Mouse (Mus musculus) embryonic facial prominence, embryonic 14.5 days (tissue): ENCODE measurements at regions not wholly inside any gene's neighbourhood (a gene's known extent, or its start where the extent isn't known, plus 50 kb on each side); places are given as distances from the start of the nearest gene placed in this dataset.

Experiments
- ATAC-seq: fragments of 200-750 bp; cut with Nextera tagmentation; 2 replicates; pipeline ENCODE4 v1.8.0; 2017; ENCODE audit warnings: low read depth, moderate number of reproducible peaks, moderate TSS enrichment
- DNase-seq: peaks from one replicate; pipeline ENCODE4 v3.0.0-alpha.2; 2015; ENCODE audit warnings: low spot score
- H3K27ac ChIP-seq: fragments of 300-500 bp; sonication (generic); replicated peaks from 2 replicates; pipeline ENCODE4 v1.5.1; 2014; ENCODE audit warnings: low read depth, mild to moderate bottlenecking, low read length, moderate library complexity
- H3K27me3 ChIP-seq: fragments of 300-500 bp; sonication (generic); replicated peaks from 2 replicates; pipeline ENCODE4 v1.6.1; 2014; ENCODE audit warnings: low read length; ENCODE audit not compliant: control insufficient read depth, insufficient read depth
- H3K36me3 ChIP-seq: fragments of 300-500 bp; sonication (generic); 2 replicates; pipeline ENCODE4 v1.6.1; 2014; ENCODE audit warnings: low read length, mixed read lengths; ENCODE audit not compliant: control insufficient read depth, insufficient read depth
- H3K4me1 ChIP-seq: fragments of 300-500 bp; sonication (generic); 2 replicates; pipeline ENCODE4 v1.6.1; 2014; ENCODE audit warnings: antibody characterized with exemption, low read length; ENCODE audit not compliant: control insufficient read depth, insufficient read depth
- H3K4me2 ChIP-seq: fragments of 300-500 bp; sonication (generic); 2 replicates; pipeline ENCODE4 v1.6.1; 2014; ENCODE audit warnings: low read depth, mild to moderate bottlenecking, low read length, moderate library complexity, mixed read lengths
- H3K4me3 ChIP-seq: fragments of 300-500 bp; sonication (generic); 2 replicates; pipeline ENCODE4 v1.5.1; 2014; ENCODE audit warnings: low read depth, mild to moderate bottlenecking, low read length
- H3K9ac ChIP-seq: fragments of 300-500 bp; sonication (generic); 2 replicates; pipeline ENCODE4 v1.6.1; 2014; ENCODE audit warnings: low read depth, mild to moderate bottlenecking, low read length, moderate library complexity, mixed read lengths
- H3K9me3 ChIP-seq: fragments of 300-500 bp; sonication (generic); 2 replicates; pipeline ENCODE4 v1.6.1; 2016; ENCODE audit warnings: low read length; ENCODE audit not compliant: control insufficient read depth
- WGBS: fragments of 180-500 bp; shearing (Covaris S2); extraction: QIAGEN DNeasy Blood & Tissue Kit; methylation state at CpG from one replicate; pipeline ENCODE4 v1.1.7; 2014; 5-methylcytosine and 5-hydroxymethylcytosine counted together

DNA sequence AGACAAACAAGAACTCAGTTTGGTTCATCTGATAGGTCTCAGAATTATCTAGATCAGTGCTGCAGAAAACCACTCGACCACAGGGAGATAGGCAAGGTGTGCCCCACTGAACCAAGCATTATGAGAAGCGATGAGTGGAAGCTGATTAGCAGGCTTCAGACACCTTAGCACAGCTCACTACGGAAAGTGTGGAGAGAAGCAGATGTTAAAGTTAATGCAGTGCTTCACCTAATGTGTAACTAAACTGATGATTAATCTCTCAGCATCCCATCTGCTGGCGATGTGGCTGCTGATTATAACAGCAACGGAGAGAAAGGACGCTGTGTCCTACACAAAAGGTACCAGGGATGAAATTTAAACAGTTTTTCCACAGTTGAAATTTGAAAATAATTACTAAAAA, 1517.8 kb upstream of the Pcdh20 start:
- Histone ChIP-seq H3K4me3 (no peak overlapping the region), H3K36me3 (no peaks in the 10 kb centered on the region), H3K27ac (no peak overlapping the region), H3K9ac (no peak overlapping the region), H3K27me3 (no peaks in the 10 kb centered on the region), H3K4me1 (no peaks in the 10 kb centered on the region), H3K9me3 (no peaks in the 10 kb centered on the region), H3K4me2 (no peak overlapping the region)
- WGBS: 76% methylated on average over 6 of the region's 6 CpGs
- peak; percentile 2 for DNase-seq
- ATAC-seq: no peak

DNA sequence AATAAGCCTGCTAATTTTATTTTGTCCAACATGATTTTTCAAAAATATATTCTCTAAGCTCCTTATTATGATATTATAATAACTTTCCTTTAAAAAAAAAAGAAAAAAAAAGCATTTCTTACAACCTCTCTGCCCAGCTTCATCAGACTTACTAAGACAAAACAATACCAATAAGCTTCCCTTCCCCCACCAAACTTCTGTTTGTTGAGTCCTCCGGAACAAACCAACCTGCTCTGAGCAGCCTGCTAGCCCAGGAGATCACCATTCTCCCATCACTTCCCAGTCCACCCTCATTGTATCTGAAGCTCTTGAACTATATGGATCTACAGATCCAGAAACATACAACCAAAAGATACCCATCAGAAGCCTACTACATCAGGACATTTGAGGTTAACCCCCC, 1514.9 kb upstream of the Pcdh20 start:
- no peak for ATAC-seq

DNA sequence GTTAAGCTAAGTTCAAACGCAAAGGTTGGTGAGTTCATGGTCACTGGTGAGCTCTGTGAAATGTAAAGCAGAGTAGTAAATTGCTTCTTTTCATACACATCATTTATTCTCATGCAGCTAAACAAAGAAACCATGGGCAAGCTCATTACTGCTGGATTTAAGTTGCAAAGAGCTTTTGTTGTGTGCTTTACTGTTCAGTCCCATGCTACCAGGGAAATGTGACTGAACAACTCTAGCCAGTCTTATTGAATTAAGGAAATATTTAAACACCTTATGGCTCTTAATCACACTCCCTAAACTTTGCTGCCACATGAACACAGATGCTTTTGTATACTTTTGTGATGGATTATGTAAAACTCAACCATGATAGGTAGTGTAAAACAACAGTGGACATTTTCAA, 1514.4 kb upstream of the Pcdh20 start:
- Histone ChIP-seq H3K9me3 (no peaks in the 10 kb centered on the region), H3K27ac (no peak overlapping the region), H3K9ac (no peak overlapping the region), H3K36me3 (no peaks in the 10 kb centered on the region), H3K4me3 (no peak overlapping the region), H3K27me3 (no peaks in the 10 kb centered on the region), H3K4me1 (no peaks in the 10 kb centered on the region), H3K4me2 (no peak overlapping the region)
- DNase-seq (peak; percentile 11), ATAC-seq (peak; percentile 33; the same call in 1 of the 2 replicates)
- WGBS: 72% methylated on average over 1 of the region's 1 CpGs

More for the DNA sequence above, 1514.9 kb upstream of the Pcdh20 start:
- no peaks in the 10 kb centered on the region for H3K9me3 ChIP-seq
- H3K9ac ChIP-seq: no peak overlapping the region
- 83% methylated on average over 1 of the region's 1 CpGs for WGBS
- DNase-seq: no peak
- H3K4me1 ChIP-seq: no peaks in the 10 kb centered on the region
- H3K4me3 ChIP-seq: no peak overlapping the region
- no peaks in the 10 kb centered on the region for H3K27me3 ChIP-seq
- no peak overlapping the region for H3K27ac ChIP-seq
- no peaks in the 10 kb centered on the region for H3K36me3 ChIP-seq
- H3K4me2 ChIP-seq: no peak overlapping the region
